Mouse (Mus musculus) brain, embryonic 14.5 days (tissue): Measurements from ENCODE around the gene Mall.

Source experiments
- CTCF ChIP-seq: fragments of 200-500 bp; IDR thresholded peaks from 2 replicates; pipeline ENCODE4 v1.5.1; 2012; ENCODE audit warnings: inconsistent platforms, mild to moderate bottlenecking, moderate library complexity, borderline replicate concordance; ENCODE audit not compliant: insufficient read depth, insufficient read length; ENCODE audit errors: extremely low read depth
- POLR2A ChIP-seq: fragments of 200-500 bp; IDR thresholded peaks from 2 replicates; pipeline ENCODE4 v1.6.1; 2012; ENCODE audit warnings: mild to moderate bottlenecking, inconsistent platforms, borderline replicate concordance; ENCODE audit not compliant: poor library complexity, insufficient read depth, insufficient read length, severe bottlenecking; ENCODE audit errors: extremely low read depth

- TF ChIP-seq CTCF: no peak
- no peak for TF ChIP-seq POLR2A
These were observed 8.2 kb upstream of the Mall start for GRCm38 (mm10) chr2:127737885-127738284.
